Comparison of ENCODE assay signal across 9 mouse cellular contexts in genomic region chr3:84219166-84219710, GRCm38 (mm10). TPM values are rescaled to one million over a fixed set of nuclear protein-coding genes. Genes with fewer than 3 reads are reported as not detected.
A peak's percentile ranks its signal among the peaks of the same experiment; 100 is the strongest.
DNase-seq lines count a peak whose midpoint lies in the region; ATAC-seq and TF ChIP-seq lines count a peak whose summit lies in the region.
"Had no signal": no experiment of that assay in that cellular context is flagged by ENCODE, and none has a peak within 500 bp of the region (broad histone marks: within the 10 kb centered on the region; RNA-seq: fewer than 3 reads in every experiment).

No protein-coding gene starts in this region.

- H3K27ac ChIP-seq in kidney, adult 2 months (ENCODE audit: insufficient read depth, low read depth, low read length) = no peak overlapping the region
- H3K27ac ChIP-seq in cortical plate, adult 2 months (ENCODE audit: insufficient read depth, low read length) = no peak overlapping the region
- peak overlapping the region; percentile 43; the same call in 1 of the 2 replicates for H3K27ac ChIP-seq in hindbrain, embryonic 11.5 days (ENCODE audit: low read depth, low read length)
- peak overlapping the region; percentile 96 for H3K27ac ChIP-seq in neural tube, embryonic 14.5 days (ENCODE audit: low read depth, low read length)

- 55% methylated on average over 2 of the region's 2 CpGs for WGBS in kidney, adult 2 months
- 12% methylated on average over 2 of the region's 2 CpGs for WGBS in hindbrain, embryonic 11.5 days
- WGBS in neural tube, embryonic 14.5 days = 5% methylated on average over 2 of the region's 2 CpGs

- H3K36me3 ChIP-seq in kidney, adult 2 months (ENCODE audit: control insufficient read depth, insufficient read depth, low read length) = no peaks in the 10 kb centered on the region
- no peaks in the 10 kb centered on the region for H3K36me3 ChIP-seq in hindbrain, embryonic 11.5 days (ENCODE audit: control insufficient read depth, insufficient read depth, low read length)
- no peaks in the 10 kb centered on the region for H3K36me3 ChIP-seq in neural tube, embryonic 14.5 days (ENCODE audit: control insufficient read depth, insufficient read depth, low read length)

- H3K4me1 ChIP-seq in kidney, adult 2 months (ENCODE audit: control insufficient read depth, insufficient read depth, low read length) = peaks cover 15% of the 10 kb centered on the region; the same call in 1 of the 2 replicates
- peaks cover 25% of the 10 kb centered on the region for H3K4me1 ChIP-seq in cortical plate, adult 2 months (ENCODE audit: control insufficient read depth, insufficient read depth, low read length)
- H3K4me1 ChIP-seq in hindbrain, embryonic 11.5 days (replicated peaks; ENCODE audit: control insufficient read depth, insufficient read depth, low read length) = peaks cover 12% of the 10 kb centered on the region; the same call in 1 of the 2 replicates
- H3K4me1 ChIP-seq in neural tube, embryonic 14.5 days (ENCODE audit: control insufficient read depth, insufficient read depth, low read length) = peaks cover 47% of the 10 kb centered on the region

- ATAC-seq in hindbrain, embryonic 11.5 days (ENCODE audit: low FRiP score) = no peak
- ATAC-seq in neural tube, embryonic 14.5 days (ENCODE audit: low read depth) = no peak
- no peak for ATAC-seq in CD4-positive, CD25-positive, alpha-beta regulatory T cell, adult 4 months

- peak overlapping the region; percentile 12; the same call in 1 of the 2 replicates for H3K9ac ChIP-seq in hindbrain, embryonic 11.5 days (ENCODE audit: low read depth, low read length)
- H3K9ac ChIP-seq in neural tube, embryonic 14.5 days (replicated peaks; ENCODE audit: low read depth, low read length) = peak overlapping the region; percentile 78

- H3K4me3 ChIP-seq in kidney, adult 2 months (ENCODE audit: insufficient read depth, low read depth, low read length) = no peak overlapping the region
- H3K4me3 ChIP-seq in cortical plate, adult 2 months (ENCODE audit: insufficient read depth, low read length) = peak overlapping the region; percentile 73
- peak overlapping the region; percentile 45 for H3K4me3 ChIP-seq in hindbrain, embryonic 11.5 days (ENCODE audit: low read depth, low read length)
- H3K4me3 ChIP-seq in neural tube, embryonic 14.5 days (ENCODE audit: low read depth, low read length) = peak overlapping the region; percentile 57

- peak overlapping the region; percentile 59 for H3K4me2 ChIP-seq in hindbrain, embryonic 11.5 days (replicated peaks; ENCODE audit: low read depth, low read length)
- peak overlapping the region; percentile 77 for H3K4me2 ChIP-seq in neural tube, embryonic 14.5 days (ENCODE audit: low read depth, low read length)

- no peak for TF ChIP-seq POLR2A in kidney, adult 2 months (IDR thresholded peaks at IDR 0.05; ENCODE audit: low read depth, low read length)
- no peak for TF ChIP-seq POLR2A in cortical plate, adult 2 months (IDR thresholded peaks at IDR 0.05; ENCODE audit: extremely low read depth, insufficient read depth, low read length)

- H3K27me3 ChIP-seq in kidney, adult 2 months (replicated peaks; ENCODE audit: control insufficient read depth, insufficient read depth, low read length) = no peaks in the 10 kb centered on the region
- H3K27me3 ChIP-seq in hindbrain, embryonic 11.5 days (ENCODE audit: control insufficient read depth, insufficient read depth, low read length) = no peaks in the 10 kb centered on the region
- H3K27me3 ChIP-seq in neural tube, embryonic 14.5 days (ENCODE audit: control insufficient read depth, insufficient read depth, low read length) = no peaks in the 10 kb centered on the region

- H3K9me3 ChIP-seq in hindbrain, embryonic 11.5 days (ENCODE audit: control insufficient read depth, low read length) = no peaks in the 10 kb centered on the region
- no peaks in the 10 kb centered on the region for H3K9me3 ChIP-seq in neural tube, embryonic 14.5 days (ENCODE audit: control insufficient read depth, low read length)

- 0 out of 2 replicates have a peak, but pooled peaks have one; percentile 14 for TF ChIP-seq CTCF in kidney, adult 2 months (conservative IDR thresholded peaks at IDR 0.05; ENCODE audit: insufficient read depth, insufficient read length, low read depth, low read length)
- no peak for TF ChIP-seq CTCF in cortical plate, adult 2 months (IDR thresholded peaks at IDR 0.05; ENCODE audit: extremely low read depth, insufficient read depth, low read length)

- DNase-seq in kidney, adult 2 months = no peak
- DNase-seq in kidney, postnatal 36 days = no peak
- peak; percentile 32 for DNase-seq in hindbrain, embryonic 11.5 days (ENCODE audit: low spot score)
- DNase-seq in gastrocnemius, adult 18-20 months (ENCODE audit: low spot score) = no peak
- DNase-seq in urinary bladder, adult 18-20 months (ENCODE audit: low spot score in 2 of 2) = no peak

RNA-seq across cellular contexts. Expression of gene Gm6525, which starts 45.3 kb away (rescaled TPM):
- not detected in 2 replicates for polyA plus RNA-seq in kidney, adult 2 months (2012; rRNA removed)
- polyA plus RNA-seq in cortical plate, adult 2 months (2012; rRNA removed) = not detected in 2 replicates
- 0.99 and 1.6 TPM in 2 replicates for polyA plus RNA-seq in hindbrain, embryonic 11.5 days (2014; fragmentation: Nextera tagmentation; extraction: Ambion mirVana)
- polyA plus RNA-seq in neural tube, embryonic 14.5 days (2014; fragmentation: Nextera tagmentation; extraction: Ambion mirVana) = 3.6 and 4.6 TPM in 2 replicates
- 1 to 10 TPM in 1 of 2 experiments, under 1 TPM in 1; 0.35 to 1.1 TPM for polyA plus RNA-seq in CD4-positive, CD25-positive, alpha-beta regulatory T cell, adult 4 months (2017; shearing (Covaris generic))
- total RNA-seq in gastrocnemius, adult 18-20 months (2021) = not detected
- total RNA-seq: left cerebral cortex, adult 18-20 months had no signal

Comparison
In these comparisons a context has a peak if more than half of its experiments do, and no peak if none do; other contexts are left out.
1. H3K27ac ChIP-seq: peak in hindbrain, embryonic 11.5 days (single experiment) and neural tube, embryonic 14.5 days (single experiment); none in kidney, adult 2 months (single experiment) and cortical plate, adult 2 months (single experiment).